Mouse (Mus musculus) mouse embryonic stem cell (cell line): ENCODE measurements around the gene Ing5.
"Not testable (repeated sequence)": the region's sequence is repeated elsewhere in the genome, so short reads cannot be mapped to it uniquely, and the experiment has no call there.

Experiments used
- in situ Hi-C, 2 experiments: fragments of 300-500 bp; cut with MboI; formaldehyde crosslinking; loops; 1 replicate in 1 of 2; 3 replicates in 1 of 2; pipeline ENCODE4 v1.14.3; 2019 to 2020; ENCODE audit warnings: low sequenced_read_pairs in 2 of 2, low pct_unique_long_range_greater_than_20kb in 1 of 2, mixed read lengths in 1 of 2; ENCODE audit not compliant: unreplicated experiment in 1 of 2

The Ing5 gene

GRCm38 (mm10) chr1:93838569-93838968 is 34.8 kb downstream of the Ing5 start:
- in situ Hi-C loops = not testable (repeated sequence)

- in situ Hi-C loops = not testable (repeated sequence)
These were observed 42.1 kb downstream of the Ing5 start for GRCm38 (mm10) chr1:93845766-93846366.

- in situ Hi-C loops = not testable (repeated sequence)
These were observed 52.0 kb downstream of the Ing5 start for GRCm38 (mm10) chr1:93855790-93856189.

GRCm38 (mm10) chr1:93857370-93857769 is 53.6 kb downstream of the Ing5 start:
- in situ Hi-C loops = no loop called here

- in situ Hi-C loops = no loop called here
These were observed 54.2 kb downstream of the Ing5 start for GRCm38 (mm10) chr1:93857991-93858390.

- in situ Hi-C loops = no loop called here
These were observed 55.9 kb downstream of the Ing5 start for GRCm38 (mm10) chr1:93859619-93860018.

GRCm38 (mm10) chr1:93861048-93861447 is 57.3 kb downstream of the Ing5 start, which contains the start of gene Gal3st2:
TSS of gene Gal3st2 (plus strand) at chr1:93861306.
- in situ Hi-C loops = not testable (repeated sequence)
